Mouse (Mus musculus): Measurements from ENCODE around the gene Hoxb2. TPM values are rescaled to one million over a fixed set of nuclear protein-coding genes. Genes with fewer than 3 reads are reported as not detected.

Hoxb2 gene
- total RNA-seq, 2 experiments from 2014 or later, result 0.78 to 1.3 TPM

DNA sequence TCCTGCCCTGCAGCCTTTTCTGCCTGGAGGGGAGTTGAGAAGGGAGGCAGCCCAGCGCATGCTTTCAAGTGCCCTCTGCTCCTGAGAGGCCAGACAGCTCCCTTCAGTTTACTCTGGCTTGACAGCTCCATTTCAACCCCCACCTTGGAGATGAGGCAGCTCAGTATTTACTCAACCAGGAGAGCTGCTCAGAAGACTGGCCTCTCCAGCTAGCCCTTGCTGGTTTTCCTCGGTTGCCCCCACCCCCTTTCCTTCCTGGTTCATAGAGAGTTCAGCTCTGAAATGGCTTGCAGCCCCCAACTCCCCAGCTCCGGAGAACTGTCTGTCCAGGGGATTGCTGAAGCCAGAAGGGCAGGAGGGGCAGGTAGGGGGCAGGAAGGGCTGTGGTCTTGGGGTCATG is 22.2 kb downstream of the Hoxb2 start:
- intact Hi-C loops (cut with DNase I), result no loop called here
- no peak for DNase-seq

DNA sequence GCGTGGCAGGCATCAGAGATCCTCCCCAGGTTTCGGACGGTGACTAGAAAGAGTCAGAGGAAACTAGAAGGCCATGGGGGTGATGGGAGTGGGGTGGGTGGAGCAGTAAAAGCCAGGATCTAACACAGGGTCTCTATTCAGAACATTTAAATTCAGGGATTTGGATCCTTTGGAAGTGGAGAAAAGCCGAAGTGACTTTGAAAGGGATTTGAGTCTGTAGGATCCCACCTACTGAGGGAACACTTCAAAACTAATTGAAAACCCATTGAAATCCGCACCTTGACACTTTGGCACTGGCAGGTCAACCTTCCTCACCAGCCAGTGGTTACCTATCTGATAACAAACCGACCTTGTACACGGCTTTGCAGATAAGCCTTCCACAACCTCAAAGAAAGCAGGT is 24.5 kb downstream of the Hoxb2 start:
- intact Hi-C loops (cut with DNase I), result no loop called here
- no peak for DNase-seq

DNA sequence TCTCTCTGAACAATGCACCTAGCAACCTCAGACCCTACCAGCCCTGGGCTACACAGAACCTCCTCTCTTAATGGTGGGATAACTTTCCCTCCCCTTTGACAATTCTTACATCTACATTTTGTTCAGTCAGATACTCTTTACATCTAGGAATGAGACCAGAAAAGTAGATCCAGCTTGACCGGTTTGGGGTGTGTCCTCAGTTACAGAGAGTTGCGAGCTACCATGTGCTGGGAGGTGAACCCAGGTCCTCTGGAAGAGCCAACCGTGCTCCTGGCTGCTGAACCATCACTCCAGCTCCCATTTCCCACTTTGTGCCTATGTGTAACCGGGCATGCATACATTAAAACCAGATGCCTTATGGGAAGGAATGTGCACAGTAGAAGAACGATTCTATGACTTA is 33.1 kb downstream of the Hoxb2 start:
- DNase-seq, result no peak
- intact Hi-C loops (cut with DNase I), result no loop called here

DNA sequence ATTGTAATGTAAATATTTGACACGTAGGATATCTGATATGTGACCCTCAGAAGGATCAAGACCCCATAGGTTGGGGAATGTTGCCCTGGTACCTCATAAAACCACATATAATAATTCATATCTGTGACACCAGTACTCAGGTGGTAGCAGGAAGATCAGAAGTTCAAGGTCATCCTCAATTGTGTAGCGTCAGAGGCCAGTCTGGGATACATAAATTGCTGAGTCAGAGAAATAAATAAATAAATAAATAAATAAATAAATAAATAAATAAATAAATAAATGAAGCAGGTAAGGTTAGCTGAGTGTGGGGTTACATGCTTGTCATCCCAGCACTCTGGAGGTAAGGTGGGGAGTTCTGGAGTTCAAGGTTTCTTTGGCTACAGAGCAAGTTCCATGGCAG is 37.3 kb downstream of the Hoxb2 start:
- DNase-seq, result no peak
- intact Hi-C loops (cut with DNase I), result no loop called here

DNA sequence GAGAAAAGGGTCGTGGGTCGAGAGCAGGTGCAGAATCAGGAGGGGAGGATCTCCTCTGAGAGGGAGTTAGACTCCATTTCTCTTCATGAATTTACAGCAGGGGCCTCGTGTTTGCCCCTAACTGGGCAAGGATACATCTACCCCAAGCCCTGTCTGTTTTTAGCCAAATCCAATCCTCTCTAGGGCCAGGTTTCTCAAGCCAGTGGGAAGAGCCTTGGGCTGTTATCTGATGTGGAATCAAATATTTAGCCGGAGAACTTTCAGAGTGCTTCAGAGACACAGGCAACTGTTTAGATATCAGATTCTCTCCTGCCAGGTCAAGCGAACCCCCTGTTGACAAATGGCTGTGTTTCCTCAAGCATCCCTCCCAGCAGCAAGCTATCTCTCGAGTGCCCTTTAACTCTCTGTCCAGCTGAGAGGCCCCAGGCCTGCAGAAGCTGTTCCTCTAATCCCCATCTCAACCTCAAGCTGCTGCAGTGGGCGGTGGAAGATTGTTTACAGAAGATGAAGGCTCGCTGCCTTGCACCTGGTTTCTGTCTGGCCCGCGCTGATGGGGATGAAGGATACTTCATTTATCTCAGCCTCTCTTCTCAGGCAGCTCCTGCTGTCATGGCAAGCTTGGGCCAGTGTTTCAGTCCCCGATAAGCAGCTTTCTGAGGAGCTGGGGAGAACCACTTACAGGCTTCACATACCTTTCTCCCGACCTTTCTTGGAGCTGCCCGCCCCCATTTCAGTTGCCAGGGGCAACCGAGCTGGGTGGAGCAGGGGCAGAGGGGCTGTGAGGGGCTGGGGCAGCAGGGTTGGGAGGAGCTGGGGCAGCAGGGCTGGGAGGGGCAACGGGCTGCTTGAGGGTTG is 46.7 kb downstream of the Hoxb2 start:
- DNase-seq, result no peak
- intact Hi-C loops (cut with DNase I), result no loop called here

DNA sequence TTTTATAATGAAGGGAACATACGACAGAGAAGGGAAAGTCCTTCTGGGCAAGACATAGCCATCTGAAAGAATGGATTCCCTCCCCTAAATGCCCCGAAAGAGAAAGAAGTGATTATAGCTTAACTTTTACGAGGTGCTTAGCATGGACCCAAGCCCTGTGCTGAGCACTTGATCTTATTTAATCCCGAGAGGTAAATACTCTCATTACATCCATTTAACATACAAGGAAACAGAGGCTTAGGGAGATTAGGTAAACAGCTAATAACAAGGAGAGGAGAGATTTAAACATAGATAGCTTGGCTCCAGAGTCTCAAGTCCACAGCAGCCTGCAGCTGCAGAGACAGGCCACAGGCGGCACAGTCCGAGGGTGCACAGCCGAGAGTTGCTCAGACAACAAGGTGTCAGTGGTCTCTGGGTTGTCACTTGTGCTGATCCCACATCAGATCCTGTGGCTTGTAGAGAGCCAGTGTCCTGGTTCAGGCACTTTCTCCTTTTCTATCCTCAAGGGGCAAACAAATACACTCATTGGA is 47.5 kb downstream of the Hoxb2 start:
- no peak for DNase-seq
- intact Hi-C loops (cut with DNase I), result no loop called here

DNA sequence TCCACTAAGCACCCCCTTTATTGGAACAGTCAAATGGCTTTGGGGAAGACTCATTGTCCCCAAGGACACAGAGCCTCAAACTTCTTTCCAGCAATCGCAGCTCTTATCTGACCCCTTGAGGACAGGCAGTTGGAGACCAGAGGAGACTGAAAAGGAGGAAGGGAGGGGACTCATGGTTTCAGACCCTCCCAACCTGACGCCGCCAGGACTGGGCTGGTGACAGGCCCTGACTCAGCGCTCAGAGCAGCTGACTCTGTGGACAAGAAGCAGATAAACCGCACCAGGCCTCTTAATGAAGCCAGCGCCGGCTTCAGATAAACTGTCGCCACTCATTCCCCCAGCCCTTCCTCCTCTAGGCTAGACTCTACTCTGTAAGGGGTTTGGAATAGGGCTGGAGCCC is 49.6 kb downstream of the Hoxb2 start:
- intact Hi-C loops (cut with DNase I), result no loop called here
- DNase-seq, result peak; percentile 41 to 43

Small RNA genes lying within 50 kb of the gene (microRNA-seq; reads per million reads assigned to microRNA genes)
- gene Mir10a, result 5.3 to 1,290 reads per million in 2 experiments

Other genes with a start within 250 kb of the Hoxb2 start
- gene Calcoco2, start 238.6 kb upstream of the Hoxb2 start, total RNA-seq (2021), result not detected
- gene Ttll6, start 216.7 kb upstream of the Hoxb2 start, total RNA-seq (2021), result under 1 TPM in 1 of 2 experiments, not detected in 1; 0.07 TPM
- gene Hoxb13, start 156.2 kb upstream of the Hoxb2 start, total RNA-seq (2021), result not detected
- gene Hoxb9, start 79.1 kb upstream of the Hoxb2 start, total RNA-seq (2021), result not detected
- not detected for gene Hoxb8, start 68.6 kb upstream of the Hoxb2 start, total RNA-seq (2021)
- not detected for gene Hoxb7, start 63.9 kb upstream of the Hoxb2 start, total RNA-seq (2021)
- gene Hoxb6, start 58.0 kb upstream of the Hoxb2 start, total RNA-seq (2021), result not detected
- gene Hoxb5, start 47.2 kb upstream of the Hoxb2 start, total RNA-seq (2021), result under 1 TPM; 0.19 to 0.22 TPM
- gene Hoxb4, start 32.3 kb upstream of the Hoxb2 start, total RNA-seq (2021), result 1 to 10 TPM; 1.0 to 1.3 TPM
- under 1 TPM; 0.76 to 0.79 TPM for gene Hoxb3, start 27.2 kb upstream of the Hoxb2 start, total RNA-seq (2021)
- gene Hoxb1, start 15.2 kb downstream of the Hoxb2 start, total RNA-seq (2021), result not detected
- 1 to 10 TPM in 1 of 2 experiments, under 1 TPM in 1; 0.76 to 6.2 TPM for gene Skap1, start 114.1 kb downstream of the Hoxb2 start, total RNA-seq (2021)

Measured in heart, postnatal 14 days (tissue).